Mouse (Mus musculus): ENCODE results near the gene Hoxd3. TPM values are rescaled to one million over a fixed set of nuclear protein-coding genes. Genes with fewer than 3 reads are reported as not detected.

Hoxd3 gene
- polyA plus RNA-seq, 1 experiment from 2014 or later: 3.2 TPM

DNA sequence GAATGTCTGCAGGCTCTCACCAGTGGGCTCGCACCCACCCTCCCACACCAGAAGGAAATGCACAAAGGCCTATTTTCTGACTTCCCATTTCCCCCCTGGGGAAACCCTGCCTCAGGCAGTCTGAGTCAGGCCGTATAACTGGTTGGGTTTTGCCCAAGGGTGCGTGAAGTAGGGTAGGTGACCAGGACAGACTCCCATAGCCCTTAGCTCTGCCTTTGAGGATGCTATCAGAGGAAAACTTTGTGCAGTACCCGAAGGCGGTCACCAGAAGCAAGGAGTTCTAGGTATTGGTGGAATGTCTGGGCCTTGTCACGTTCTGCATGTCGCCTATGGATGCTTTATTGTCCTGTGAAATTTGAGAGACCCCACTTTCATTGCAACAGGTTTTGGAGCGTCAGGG is 11.2 kb downstream of the Hoxd3 start:
- H3K4me2 ChIP-seq (replicated peaks; ENCODE audit: low read depth): no peak overlapping the region
- H3K27me3 ChIP-seq (replicated peaks; ENCODE audit: control insufficient read depth, insufficient read depth, low read length): peaks cover 69% of the 10 kb centered on the region
- 0 out of 2 replicates have a peak, but pooled peaks cover 3% of the 10 kb centered on the region for H3K36me3 ChIP-seq (ENCODE audit: control insufficient read depth, insufficient read depth)
- no peak for TF ChIP-seq CTCF (IDR thresholded peaks at IDR 0.05; ENCODE audit: low read depth)
- no peak overlapping the region for H3K9ac ChIP-seq (ENCODE audit: low read depth, low read length)
- H3K4me3 ChIP-seq (ENCODE audit: low read depth, low read length): no peak overlapping the region
- no peaks in the 10 kb centered on the region for H3K4me1 ChIP-seq (replicated peaks; ENCODE audit: control insufficient read depth, insufficient read depth, low read length)
- no peaks in the 10 kb centered on the region for H3K9me3 ChIP-seq (ENCODE audit: control insufficient read depth)
- H3K27ac ChIP-seq (ENCODE audit: low read depth, low read length): no peak overlapping the region
- ATAC-seq: no peak
- 57% methylated on average over 8 of the region's 8 CpGs for WGBS

DNA sequence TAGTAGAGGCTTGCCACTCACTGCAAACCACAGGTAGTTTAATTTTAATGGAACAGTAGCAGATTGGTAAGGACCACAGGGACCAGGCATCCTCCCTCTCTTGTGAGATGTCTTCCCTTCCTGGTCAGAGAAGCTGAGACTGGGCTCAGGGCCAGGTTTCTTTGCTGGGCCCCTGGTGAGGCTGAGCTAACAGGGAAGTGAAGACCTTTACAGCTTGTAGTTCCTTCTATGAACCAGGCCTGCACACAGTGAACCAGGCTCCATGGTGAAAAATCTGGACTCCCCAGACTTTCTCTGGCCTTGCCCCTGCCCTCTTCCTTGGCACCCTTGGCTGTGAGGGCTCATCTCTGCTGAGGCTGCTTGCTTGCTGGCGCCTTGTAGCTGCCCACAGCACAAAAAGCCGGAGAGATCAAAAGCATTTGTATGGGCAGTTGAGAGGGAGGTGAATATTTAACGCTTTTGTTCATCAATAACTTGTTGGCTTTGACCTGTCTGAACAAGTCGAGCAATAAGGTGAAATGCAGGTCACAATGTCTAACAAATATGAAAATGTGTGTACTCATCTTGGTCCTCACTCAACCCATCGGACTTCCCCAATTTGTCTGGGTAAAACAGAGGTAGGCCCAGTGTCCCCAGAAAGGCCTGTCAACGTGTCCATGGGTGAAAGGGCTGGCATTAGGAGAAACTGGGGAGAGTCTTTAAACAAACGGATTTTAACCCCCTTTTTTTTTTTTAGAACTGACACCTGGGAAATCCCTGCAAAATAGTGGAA is 12.7 kb downstream of the Hoxd3 start:
- no peaks in the 10 kb centered on the region for H3K4me1 ChIP-seq (replicated peaks; ENCODE audit: control insufficient read depth, insufficient read depth, low read length)
- H3K4me2 ChIP-seq (replicated peaks; ENCODE audit: low read depth): no peak overlapping the region
- 0 out of 2 replicates have a peak, but pooled peaks cover 6% of the 10 kb centered on the region for H3K36me3 ChIP-seq (ENCODE audit: control insufficient read depth, insufficient read depth)
- WGBS: 46% methylated on average over 7 of the region's 7 CpGs
- no peaks in the 10 kb centered on the region for H3K9me3 ChIP-seq (ENCODE audit: control insufficient read depth)
- ATAC-seq: peak; percentile 52
- peaks cover 77% of the 10 kb centered on the region for H3K27me3 ChIP-seq (replicated peaks; ENCODE audit: control insufficient read depth, insufficient read depth, low read length)
- no peak for TF ChIP-seq CTCF (IDR thresholded peaks at IDR 0.05; ENCODE audit: low read depth)
- no peak overlapping the region for H3K4me3 ChIP-seq (ENCODE audit: low read depth, low read length)
- H3K27ac ChIP-seq (ENCODE audit: low read depth, low read length): no peak overlapping the region; the same call in 1 of the 2 replicates
- H3K9ac ChIP-seq (ENCODE audit: low read depth, low read length): no peak overlapping the region

DNA sequence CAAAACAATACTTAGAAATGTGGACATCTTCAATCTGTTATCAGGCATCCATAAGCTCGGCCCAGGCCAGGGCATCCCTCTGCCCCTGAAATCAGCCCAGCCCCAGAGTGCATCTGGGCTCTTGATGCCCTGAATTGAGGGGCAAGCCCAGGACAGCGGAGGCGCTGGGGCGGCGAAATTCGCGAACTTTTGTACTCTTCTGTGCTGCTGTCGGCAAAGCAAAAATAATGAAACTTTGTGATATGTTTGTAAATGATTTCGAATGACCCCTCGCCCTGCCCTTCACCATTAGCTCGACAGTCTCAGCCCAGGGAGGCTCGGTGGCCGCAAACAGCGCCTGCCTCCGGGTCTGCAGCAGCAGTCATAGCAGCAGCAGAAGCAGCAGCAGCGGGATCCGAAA is 13.4 kb downstream of the Hoxd3 start:
- Histone ChIP-seq H3K27me3 (replicated peaks; ENCODE audit: control insufficient read depth, insufficient read depth, low read length) (peaks cover 82% of the 10 kb centered on the region), H3K9ac (ENCODE audit: low read depth, low read length) (no peak overlapping the region), H3K4me3 (ENCODE audit: low read depth, low read length) (no peak overlapping the region), H3K9me3 (ENCODE audit: control insufficient read depth) (no peaks in the 10 kb centered on the region), H3K27ac (ENCODE audit: low read depth, low read length) (no peak overlapping the region), H3K4me1 (replicated peaks; ENCODE audit: control insufficient read depth, insufficient read depth, low read length) (no peaks in the 10 kb centered on the region), H3K4me2 (replicated peaks; ENCODE audit: low read depth) (no peak overlapping the region), H3K36me3 (ENCODE audit: control insufficient read depth, insufficient read depth) (0 out of 2 replicates have a peak, but pooled peaks cover 6% of the 10 kb centered on the region)
- TF ChIP-seq CTCF (IDR thresholded peaks at IDR 0.05; ENCODE audit: low read depth): no peak
- 41% methylated on average over 17 of the region's 17 CpGs for whole genome bisulfite sequencing
- no peak for ATAC-seq

DNA sequence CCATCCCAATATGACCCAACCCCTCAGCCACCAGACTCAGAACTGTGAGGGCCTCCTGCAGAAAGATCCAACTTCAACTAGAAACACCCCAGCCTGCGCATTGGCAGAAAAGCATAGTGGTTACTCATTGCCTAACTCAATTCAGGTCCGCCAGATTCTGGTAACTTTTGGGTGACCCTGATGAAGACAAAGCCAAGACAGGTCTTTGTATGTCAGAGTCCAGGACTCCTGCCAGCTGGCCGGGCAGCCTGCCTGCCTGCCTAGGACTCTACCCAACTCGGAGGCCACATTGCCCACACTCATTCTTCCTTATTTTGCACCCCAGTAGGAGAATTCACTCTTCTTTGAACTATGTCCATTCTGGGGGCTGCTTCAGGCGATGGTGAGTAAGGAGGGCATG is 14.8 kb downstream of the Hoxd3 start, which contains the start of gene Gm28230:
Gene Gm28230, plus strand, starts transcription at position 178 of the 400 bp plus-strand sequence.
- peaks cover 86% of the 10 kb centered on the region for H3K27me3 ChIP-seq (replicated peaks; ENCODE audit: control insufficient read depth, insufficient read depth, low read length)
- no peak within 1 kb of the TSS for H3K27ac ChIP-seq (ENCODE audit: low read depth, low read length)
- H3K9ac ChIP-seq (ENCODE audit: low read depth, low read length): no peak within 1 kb of the TSS
- H3K9me3 ChIP-seq (ENCODE audit: control insufficient read depth): no peaks in the 10 kb centered on the region
- TF ChIP-seq CTCF (IDR thresholded peaks at IDR 0.05; ENCODE audit: low read depth): no peak
- H3K4me2 ChIP-seq (replicated peaks; ENCODE audit: low read depth): peak within 1 kb of the TSS; percentile 13; the same call in 1 of the 2 replicates
- no peak for ATAC-seq
- H3K4me3 ChIP-seq (ENCODE audit: low read depth, low read length): peak within 1 kb of the TSS; percentile 21
- no peaks in the 10 kb centered on the region for H3K4me1 ChIP-seq (replicated peaks; ENCODE audit: control insufficient read depth, insufficient read depth, low read length)
- 0 out of 2 replicates have a peak, but pooled peaks cover 6% of the 10 kb centered on the region for H3K36me3 ChIP-seq (ENCODE audit: control insufficient read depth, insufficient read depth)
- 61% methylated on average over 5 of the region's 5 CpGs for WGBS

DNA sequence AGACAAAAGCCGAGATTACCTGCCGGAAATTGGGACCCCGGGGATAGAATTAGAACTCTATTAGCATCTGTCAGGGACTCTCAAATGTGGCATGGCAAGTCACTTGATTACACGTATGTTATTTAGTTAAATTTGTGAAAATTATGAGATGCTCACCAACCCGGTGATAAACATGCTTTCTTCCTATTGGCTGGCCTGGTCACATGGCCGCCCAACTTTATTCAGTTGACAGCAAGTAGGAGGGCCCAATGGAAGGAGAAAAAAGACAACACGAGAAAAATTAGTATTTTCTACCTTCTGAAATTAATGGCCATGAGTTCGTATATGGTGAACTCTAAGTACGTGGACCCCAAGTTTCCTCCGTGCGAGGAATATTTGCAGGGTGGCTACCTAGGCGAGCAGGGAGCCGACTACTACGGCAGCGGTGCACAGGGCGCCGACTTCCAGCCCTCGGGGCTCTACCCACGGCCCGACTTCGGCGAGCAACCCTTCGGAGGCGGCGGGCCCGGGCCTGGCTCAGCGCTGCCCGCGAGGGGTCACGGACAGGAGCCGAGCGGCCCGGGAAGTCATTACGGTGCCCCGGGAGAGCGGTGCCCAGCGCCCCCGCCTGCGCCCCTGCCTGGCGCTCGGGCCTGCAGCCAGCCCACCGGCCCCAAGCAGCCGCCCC is 15.4 kb downstream of the Hoxd3 start:
- 26% methylated on average over 42 of the region's 43 CpGs for WGBS
- TF ChIP-seq CTCF (IDR thresholded peaks at IDR 0.05; ENCODE audit: low read depth): no peak
- Histone ChIP-seq H3K4me3 (ENCODE audit: low read depth, low read length) (peak overlapping the region; percentile 21), H3K27ac (ENCODE audit: low read depth, low read length) (no peak overlapping the region), H3K9ac (ENCODE audit: low read depth, low read length) (no peak overlapping the region), H3K4me2 (replicated peaks; ENCODE audit: low read depth) (peak overlapping the region; percentile 13; the same call in 1 of the 2 replicates), H3K36me3 (ENCODE audit: control insufficient read depth, insufficient read depth) (0 out of 2 replicates have a peak, but pooled peaks cover 6% of the 10 kb centered on the region), H3K27me3 (replicated peaks; ENCODE audit: control insufficient read depth, insufficient read depth, low read length) (peaks cover 87% of the 10 kb centered on the region), H3K4me1 (replicated peaks; ENCODE audit: control insufficient read depth, insufficient read depth, low read length) (no peaks in the 10 kb centered on the region), H3K9me3 (ENCODE audit: control insufficient read depth) (no peaks in the 10 kb centered on the region)
- no peak for ATAC-seq

DNA sequence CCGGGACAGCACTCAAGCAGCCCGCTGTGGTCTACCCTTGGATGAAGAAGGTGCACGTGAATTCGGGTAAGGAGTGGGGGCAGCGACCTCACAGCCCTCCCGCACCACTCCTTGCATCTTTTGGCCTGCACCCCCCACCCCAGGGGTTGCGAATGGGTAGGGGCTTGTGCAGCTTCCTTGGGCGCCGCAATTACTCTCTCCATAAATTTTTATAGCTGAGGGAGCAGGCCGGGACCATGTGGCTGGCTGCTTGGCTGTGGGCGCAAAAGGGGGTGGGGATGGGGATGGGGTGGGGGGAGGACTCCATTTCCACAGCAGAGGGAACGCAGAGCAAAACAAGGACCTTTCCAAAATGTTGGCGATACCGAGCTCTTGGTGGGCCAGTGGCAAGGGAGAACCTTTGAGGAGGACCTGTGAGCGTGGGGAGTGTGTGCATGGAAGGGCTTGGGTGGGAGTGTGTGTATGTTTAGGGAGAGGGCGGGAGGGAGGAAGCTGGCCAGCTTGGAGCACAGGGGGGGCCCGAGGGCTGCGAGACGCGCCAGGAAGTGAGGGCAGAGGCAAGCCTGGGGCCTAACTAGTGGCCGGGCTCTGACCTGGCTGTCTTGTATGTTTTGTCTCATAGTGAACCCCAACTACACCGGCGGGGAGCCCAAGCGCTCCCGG is 16.0 kb downstream of the Hoxd3 start:
- Histone ChIP-seq H3K27me3 (replicated peaks; ENCODE audit: control insufficient read depth, insufficient read depth, low read length) (peaks cover 89% of the 10 kb centered on the region), H3K4me3 (ENCODE audit: low read depth, low read length) (peak overlapping the region; percentile 21), H3K36me3 (ENCODE audit: control insufficient read depth, insufficient read depth) (0 out of 2 replicates have a peak, but pooled peaks cover 6% of the 10 kb centered on the region), H3K9me3 (ENCODE audit: control insufficient read depth) (no peaks in the 10 kb centered on the region), H3K27ac (ENCODE audit: low read depth, low read length) (no peak overlapping the region), H3K4me2 (replicated peaks; ENCODE audit: low read depth) (peak overlapping the region; percentile 13; the same call in 1 of the 2 replicates), H3K4me1 (replicated peaks; ENCODE audit: control insufficient read depth, insufficient read depth, low read length) (no peaks in the 10 kb centered on the region), H3K9ac (ENCODE audit: low read depth, low read length) (no peak overlapping the region)
- ATAC-seq: no peak
- no peak for TF ChIP-seq CTCF (IDR thresholded peaks at IDR 0.05; ENCODE audit: low read depth)
- 28% methylated on average over 25 of the region's 25 CpGs for WGBS
